Mouse (Mus musculus): ENCODE data around the gene Vwc2l.

Vwc2l gene

DNA sequence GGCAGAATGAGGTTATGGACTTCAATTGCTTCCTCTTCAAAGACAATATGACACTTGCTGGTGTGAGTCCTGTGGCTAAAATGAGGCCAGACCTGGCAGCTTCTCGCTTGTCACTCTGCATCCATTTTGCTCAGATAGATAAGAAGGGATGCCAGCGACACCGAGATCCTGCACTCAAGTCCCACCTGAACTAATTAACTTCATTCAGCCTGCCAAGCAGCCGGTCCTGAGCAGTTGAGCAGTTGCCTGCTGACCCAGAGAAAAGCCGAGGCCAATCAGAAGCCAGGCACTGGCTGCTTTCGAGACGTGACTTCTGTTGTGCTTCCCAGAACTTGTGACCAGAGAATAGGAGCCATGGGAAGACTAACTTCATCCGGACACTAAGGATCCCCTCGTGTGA lies 187.6 kb downstream of the Vwc2l start:
- no peak for DNase-seq

DNA sequence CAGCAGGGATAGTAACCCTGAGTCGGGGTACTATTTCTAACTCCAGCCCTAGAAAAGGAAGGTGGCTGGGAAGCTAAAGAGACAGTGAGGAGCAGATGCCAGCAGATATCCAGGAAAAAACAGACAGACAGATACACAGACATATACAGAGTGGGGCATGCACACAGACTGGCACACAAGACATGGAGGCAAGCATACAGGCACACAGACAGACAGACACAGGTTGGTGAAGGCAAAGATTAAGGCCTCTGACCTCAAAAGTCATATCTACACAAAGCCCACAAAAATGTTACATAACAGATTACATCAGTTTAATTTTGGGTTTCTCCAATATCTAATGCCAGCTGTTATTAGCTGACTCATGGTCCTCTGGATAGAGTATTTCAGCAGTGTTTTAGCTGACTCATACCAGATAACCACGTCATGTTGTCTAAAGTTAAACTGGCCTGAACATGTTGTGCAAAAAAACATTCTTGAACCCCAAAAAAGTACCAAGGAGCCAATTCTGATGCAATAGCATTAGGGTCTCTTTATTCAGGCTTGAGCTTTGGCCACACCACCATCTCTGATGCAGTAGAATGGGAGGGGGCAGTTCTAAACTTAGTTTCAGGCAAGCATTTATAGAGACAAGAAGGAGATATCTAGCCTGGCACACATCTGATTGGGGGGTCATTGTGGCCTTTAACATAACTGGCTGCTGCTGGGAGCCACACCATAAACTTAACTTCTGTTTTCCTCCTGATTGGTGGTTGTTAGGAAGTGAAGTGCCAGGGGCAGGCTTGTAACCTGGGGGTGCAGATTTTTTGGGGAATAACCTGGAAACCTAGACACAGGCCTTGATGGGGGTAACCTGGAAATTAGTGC lies 192.9 kb downstream of the Vwc2l start:
- DNase-seq: no peak

DNA sequence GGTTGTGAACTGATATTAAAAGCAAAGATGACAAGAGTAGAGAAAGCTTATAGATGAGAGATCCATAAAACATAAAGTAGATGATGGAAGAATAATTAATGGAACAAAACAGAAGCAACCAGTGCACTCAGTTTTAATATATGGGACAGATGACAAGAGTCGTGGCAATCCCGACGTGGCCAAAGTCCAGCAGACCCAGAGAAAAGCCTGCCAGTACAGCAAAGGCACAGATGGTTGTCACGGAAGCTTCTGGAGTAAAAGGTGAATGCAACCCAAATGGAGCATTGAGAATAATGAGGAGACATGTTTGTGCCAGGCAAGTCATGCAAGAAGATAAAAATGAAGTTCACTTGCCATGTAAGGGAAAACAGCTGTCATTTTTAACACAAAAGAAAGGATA lies 207.5 kb downstream of the Vwc2l start:
- no peak for DNase-seq
